ENCODE assay signal across 11 mouse cellular contexts in the genomic region with DNA sequence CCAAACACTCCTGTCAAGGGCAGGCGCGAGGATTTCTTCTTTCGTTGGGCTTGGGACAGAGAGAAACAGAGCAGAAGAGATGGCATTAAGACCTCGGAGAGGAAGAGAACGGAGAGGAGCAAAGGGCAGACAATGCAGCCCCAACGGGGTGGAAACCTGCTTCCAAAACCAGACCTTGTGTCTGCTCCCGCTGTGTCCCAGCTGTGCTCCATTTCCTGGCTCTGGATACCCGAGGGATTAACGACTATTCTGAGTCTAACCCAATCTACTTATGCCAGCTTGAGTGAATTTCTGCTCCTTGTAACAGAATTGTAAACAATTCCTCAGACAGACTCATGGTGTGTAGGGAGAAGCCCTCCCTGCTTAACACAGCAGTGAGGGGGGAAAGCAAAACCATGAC. TPM values are rescaled to one million over a fixed set of nuclear protein-coding genes. Genes with fewer than 3 reads are reported as not detected.
A peak's percentile ranks its signal among the peaks of the same experiment; 100 is the strongest.
DNase-seq lines count a peak whose midpoint lies in the region; ATAC-seq lines count a peak whose summit lies in the region.
"Had no signal": no experiment of that assay in that cellular context is flagged by ENCODE, and none has a peak within 500 bp of the region (broad histone marks: within the 10 kb centered on the region; RNA-seq: fewer than 3 reads in every experiment).

No protein-coding gene starts in this region.

- H3K9ac ChIP-seq in heart, embryonic 14.5 days (ENCODE audit: low read length): no peak overlapping the region
- no peak overlapping the region for H3K9ac ChIP-seq in embryonic facial prominence, embryonic 12.5 days
- no peak overlapping the region for H3K9ac ChIP-seq in limb, embryonic 12.5 days (replicated peaks)

- intact Hi-C loops in heart, postnatal 14 days (cut with DNase I): no loop called here

- peaks cover 32 to 53% of the 10 kb centered on the region in 2 experiments for H3K4me1 ChIP-seq in heart, embryonic 14.5 days (ENCODE audit: control insufficient read depth in 2 of 2, insufficient read depth in 2 of 2, low read length in 2 of 2)
- peaks cover 81% of the 10 kb centered on the region for H3K4me1 ChIP-seq in embryonic facial prominence, embryonic 12.5 days
- peaks cover 95% of the 10 kb centered on the region for H3K4me1 ChIP-seq in limb, embryonic 12.5 days (replicated peaks)

- no peak overlapping the region for H3K27ac ChIP-seq in heart, embryonic 14.5 days (replicated peaks in 1 of 2; ENCODE audit: control insufficient read depth in 1 of 2, insufficient read depth in 1 of 2, low read depth in 2 of 2, low read length in 2 of 2)
- H3K27ac ChIP-seq in embryonic facial prominence, embryonic 12.5 days: peak overlapping the region; percentile 84
- H3K27ac ChIP-seq in limb, embryonic 12.5 days: peak overlapping the region; percentile 80

- ATAC-seq in heart, embryonic 14.5 days (ENCODE audit: insufficient number of reproducible peaks, insufficient read depth, low FRiP score, low read depth): no peak
- ATAC-seq in embryonic facial prominence, embryonic 12.5 days (ENCODE audit: insufficient number of reproducible peaks, insufficient read depth, low FRiP score, low TSS enrichment): no peak
- ATAC-seq in limb, embryonic 12.5 days (ENCODE audit: insufficient number of reproducible peaks, insufficient read depth, low FRiP score, low TSS enrichment, low read depth): no peak
- ATAC-seq: lung, postnatal 0 days had no signal

- WGBS in heart, embryonic 14.5 days: 30% methylated on average over 9 of the region's 9 CpGs
- 13% methylated on average over 9 of the region's 9 CpGs for WGBS in embryonic facial prominence, embryonic 12.5 days
- 19% methylated on average over 9 of the region's 9 CpGs for WGBS in limb, embryonic 12.5 days

- H3K36me3 ChIP-seq in heart, embryonic 14.5 days (ENCODE audit: control insufficient read depth, insufficient read depth, low read length): no peaks in the 10 kb centered on the region
- H3K36me3 ChIP-seq in embryonic facial prominence, embryonic 12.5 days: no peaks in the 10 kb centered on the region
- H3K36me3 ChIP-seq in limb, embryonic 12.5 days: no peaks in the 10 kb centered on the region

- H3K27me3 ChIP-seq in heart, embryonic 14.5 days (ENCODE audit: control insufficient read depth, insufficient read depth, low read length): no peaks in the 10 kb centered on the region
- no peaks in the 10 kb centered on the region for H3K27me3 ChIP-seq in embryonic facial prominence, embryonic 12.5 days
- no peaks in the 10 kb centered on the region for H3K27me3 ChIP-seq in limb, embryonic 12.5 days

- peak overlapping the region; percentile 11; the same call in 1 of the 2 replicates for H3K4me2 ChIP-seq in heart, embryonic 14.5 days (ENCODE audit: low read length)
- 0 out of 2 replicates have a peak overlapping the region, but pooled peaks have one; percentile 9 for H3K4me2 ChIP-seq in embryonic facial prominence, embryonic 12.5 days (replicated peaks)
- H3K4me2 ChIP-seq in limb, embryonic 12.5 days: no peak overlapping the region

- no peak for DNase-seq in heart, postnatal 14 days
- peak; percentile 16 for DNase-seq in MN1 (ENCODE audit: low spot score)
- no peak for DNase-seq in B cell, adult 2 months
- DNase-seq in adrenal gland, adult 18-20 months (ENCODE audit: low spot score in 2 of 2): no peak
- no peak for DNase-seq in kidney, postnatal 36 days
- DNase-seq: cerebellum, adult 11 months; kidney, postnatal 25 days had no signal

- no peaks in the 10 kb centered on the region for H3K9me3 ChIP-seq in heart, embryonic 14.5 days (ENCODE audit: control insufficient read depth, low read length)
- H3K9me3 ChIP-seq in embryonic facial prominence, embryonic 12.5 days: no peaks in the 10 kb centered on the region
- no peaks in the 10 kb centered on the region; the same call in 1 of the 2 replicates for H3K9me3 ChIP-seq in limb, embryonic 12.5 days

- no peak overlapping the region for H3K4me3 ChIP-seq in heart, embryonic 14.5 days (ENCODE audit: control insufficient read depth in 1 of 2, insufficient read depth in 1 of 2, low read depth in 1 of 2, low read length in 2 of 2)
- H3K4me3 ChIP-seq in embryonic facial prominence, embryonic 12.5 days: no peak overlapping the region
- no peak overlapping the region for H3K4me3 ChIP-seq in limb, embryonic 12.5 days (replicated peaks)

RNA-seq across cellular contexts. Expression of a gene that starts 51.3 kb away (rescaled TPM):
- polyA plus RNA-seq in heart, embryonic 14.5 days (2014; fragmentation: Nextera tagmentation; extraction: Ambion mirVana): 135 and 138 TPM in 2 replicates
- total RNA-seq in heart, postnatal 14 days (2021): 10 to 100 TPM; 37.7 to 44.7 TPM
- 121 and 126 TPM in 2 replicates for polyA plus RNA-seq in embryonic facial prominence, embryonic 12.5 days (2016; fragmentation: Nextera tagmentation; extraction: Ambion mirVana)
- polyA plus RNA-seq in limb, embryonic 12.5 days (2016; fragmentation: Nextera tagmentation; extraction: Ambion mirVana): 125 and 136 TPM in 2 replicates
- 100 to 1,000 TPM in 1 of 2 experiments, 10 to 100 TPM in 1; 75.0 to 108 TPM for total RNA-seq in adrenal gland, adult 18-20 months (2021)

RNA-seq across cellular contexts. Expression of a gene that starts 51.3 kb away (rescaled TPM):
- 21.8 and 23.2 TPM in 2 replicates for polyA plus RNA-seq in heart, embryonic 14.5 days (2014; fragmentation: Nextera tagmentation; extraction: Ambion mirVana)
- 10 to 100 TPM; 20.6 to 22.8 TPM for total RNA-seq in heart, postnatal 14 days (2021)
- 26.3 and 27.6 TPM in 2 replicates for polyA plus RNA-seq in embryonic facial prominence, embryonic 12.5 days (2016; fragmentation: Nextera tagmentation; extraction: Ambion mirVana)
- 23.0 and 23.9 TPM in 2 replicates for polyA plus RNA-seq in limb, embryonic 12.5 days (2016; fragmentation: Nextera tagmentation; extraction: Ambion mirVana)
- total RNA-seq in adrenal gland, adult 18-20 months (2021): 10 to 100 TPM; 19.2 to 21.2 TPM

Comparison
In these comparisons a context has a peak if more than half of its experiments do, and no peak if none do; other contexts are left out.
1. H3K27ac ChIP-seq: peak in embryonic facial prominence, embryonic 12.5 days (single experiment) and limb, embryonic 12.5 days (single experiment); none in heart, embryonic 14.5 days (0 of 2).